Mouse (Mus musculus) pancreas, adult 10 weeks (tissue): Measurements from ENCODE around the gene Arl10. TPM values are rescaled to one million over a fixed set of nuclear protein-coding genes. Genes with fewer than 3 reads are reported as not detected.

Experiments
- polyA plus RNA-seq: library from polyadenylated mRNA; stranded (reverse); fragments of 350-450 nt; fragmentation: Illumina TruSeq; extraction: RNeasy Lipid Tissue Mini Kit (QIAGEN cat#74804); gene quantifications from one replicate; pipeline ENCODE4 v1.2.3, GENCODE M21; 2015; ENCODE audit warnings: low read depth, low replicate concordance; ENCODE audit not compliant: insufficient read depth

The Arl10 gene
- 3.4 TPM for polyA plus RNA-seq

GRCm38 (mm10) chr13:54574854-54575481 lies at the start of gene Arl10:
Arl10 (plus strand) TSS chr13:54575015.

GRCm38 (mm10) chr13:54565201-54565581 lies 9.6 kb upstream of the Arl10 start, which contains the start of gene 4833439L19Rik:
4833439L19Rik (minus strand) TSS chr13:54565435.

GRCm38 (mm10) chr13:54589996-54590951 lies 15.5 kb downstream of the Arl10 start, which contains the start of the genes Nop16 and Higd2a:
Nop16 (minus strand) TSS chr13:54590090.
Higd2a (plus strand) TSS chr13:54590207.

GRCm38 (mm10) chr13:54610972-54611754 lies 36.3 kb downstream of the Arl10 start, which contains the start of gene Cltb:
Cltb (minus strand) TSS chr13:54611344.

GRCm38 (mm10) chr13:54621155-54621932 lies 46.5 kb downstream of the Arl10 start, which contains the start of gene Faf2:
Faf2 (plus strand) TSS chr13:54621784.

Other genes starting within 250 kb of the Arl10 start
- 9.3 TPM for gene Cplx2, start 203.7 kb upstream of the Arl10 start, polyA plus RNA-seq
- gene Thoc3, start 106.2 kb upstream of the Arl10 start, polyA plus RNA-seq = 3.7 TPM
- gene Simc1, start 71.2 kb upstream of the Arl10 start, polyA plus RNA-seq = 4.4 TPM
- 37.9 TPM for gene 4833439L19Rik, start 9.6 kb upstream of the Arl10 start, polyA plus RNA-seq
- 5.5 TPM for gene Nop16, start 15.1 kb downstream of the Arl10 start, polyA plus RNA-seq
- gene Higd2a, start 15.2 kb downstream of the Arl10 start, polyA plus RNA-seq = 34.5 TPM
- 19.5 TPM for gene Cltb, start 36.3 kb downstream of the Arl10 start, polyA plus RNA-seq
- 5.7 TPM for gene Faf2, start 46.8 kb downstream of the Arl10 start, polyA plus RNA-seq
- 17.5 TPM for gene Rnf44, start 118.9 kb downstream of the Arl10 start, polyA plus RNA-seq
- gene Cdhr2, start 126.4 kb downstream of the Arl10 start, polyA plus RNA-seq = 1.3 TPM
- 0.74 TPM for gene Gprin1, start 174.9 kb downstream of the Arl10 start, polyA plus RNA-seq
- gene Sncb, start 191.6 kb downstream of the Arl10 start, polyA plus RNA-seq = 0.92 TPM
- not detected for gene Eif4e1b, start 209.0 kb downstream of the Arl10 start, polyA plus RNA-seq
- gene Tspan17, start 214.4 kb downstream of the Arl10 start, polyA plus RNA-seq = 11.1 TPM